Mouse (Mus musculus) embryonic fibroblast, embryonic 13.5 days (primary cell): ENCODE measurements at regions not wholly inside any gene's neighbourhood (a gene's known extent, or its start where the extent isn't known, plus 50 kb on each side); places are given as distances from the start of the nearest gene placed in this dataset.

Experiments used
- CTCF ChIP-seq: IDR thresholded peaks from 2 replicates; pipeline ENCODE4 v1.5.1; 2011; ENCODE audit warnings: mild to moderate bottlenecking, control low read depth, low read length, moderate library complexity, borderline replicate concordance; ENCODE audit not compliant: insufficient read depth
- POLR2A ChIP-seq: IDR thresholded peaks from 2 replicates; pipeline ENCODE4 v1.6.1; 2011; ENCODE audit warnings: low read depth, mild to moderate bottlenecking, control low read depth, low read length, moderate library complexity

GRCm38 (mm10) chr13:85505046-85505445, 216.1 kb upstream of the Rasa1 start:
- TF ChIP-seq CTCF (no peak), POLR2A (no peak)
